Mouse (Mus musculus): ENCODE results near the gene Pik3r2. TPM values are rescaled to one million over a fixed set of nuclear protein-coding genes. Genes with fewer than 3 reads are reported as not detected.

Gene Pik3r2
- polyA plus RNA-seq, 1 experiment: 130 TPM

DNA sequence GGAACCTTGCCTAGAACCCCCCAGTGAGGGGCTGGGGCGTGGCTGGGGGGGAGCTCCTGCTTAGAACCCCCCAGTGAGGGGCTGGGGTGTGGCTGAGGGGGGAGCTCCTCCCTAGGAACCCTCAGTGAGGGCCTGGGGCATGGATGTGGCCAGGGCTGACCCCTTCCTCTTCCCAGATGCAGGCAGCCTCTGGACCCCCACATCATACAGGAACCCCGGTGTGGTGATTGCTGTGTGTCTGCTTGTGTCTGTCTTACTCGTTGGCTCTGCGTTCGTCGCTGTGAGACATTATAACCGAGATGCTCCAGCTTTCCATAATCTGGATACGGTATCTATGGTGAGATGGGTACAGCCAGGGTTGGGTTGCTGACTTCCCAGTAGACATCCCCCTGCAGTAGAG is 54.9 kb downstream of the Pik3r2 start:
- no peaks in the 10 kb centered on the region for H3K36me3 ChIP-seq (ENCODE audit: control insufficient read depth, insufficient read depth)
- no peak overlapping the region for H3ac ChIP-seq (ENCODE audit: control insufficient read depth, insufficient read length)
- H3K27me3 ChIP-seq (ENCODE audit: control insufficient read depth, insufficient read depth, insufficient read length): no peaks in the 10 kb centered on the region
- H3K4me2 ChIP-seq (ENCODE audit: low read depth): no peak overlapping the region
- H3K4me3 ChIP-seq: no peak overlapping the region
- H3K79me2 ChIP-seq (ENCODE audit: control insufficient read depth, insufficient read depth): no peaks in the 10 kb centered on the region
- no peak for TF ChIP-seq REST (IDR thresholded peaks at IDR 0.05; ENCODE audit: insufficient read depth, insufficient read length)
- TF ChIP-seq CEBPB (IDR thresholded peaks at IDR 0.05; ENCODE audit: insufficient read depth, poor library complexity, severe bottlenecking): no peak

DNA sequence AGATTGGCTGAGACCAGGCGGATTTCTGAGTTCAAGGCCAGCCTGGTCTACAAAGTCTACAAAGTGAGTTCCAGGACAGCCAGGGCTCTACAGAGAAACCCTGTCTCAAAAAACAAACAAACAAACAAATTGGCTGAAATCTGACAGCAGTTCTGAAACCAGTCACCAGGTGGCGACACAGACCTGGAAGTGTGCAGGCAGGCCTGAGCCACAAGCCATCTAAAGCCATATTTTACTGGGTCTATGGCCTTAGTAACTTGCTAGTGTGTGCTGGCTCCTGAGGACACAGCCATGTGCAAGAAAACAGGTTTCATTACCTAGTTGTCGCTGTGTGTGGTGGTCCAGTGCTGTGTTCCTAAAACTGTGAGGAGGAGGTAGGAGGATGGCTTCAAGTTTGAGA is 55.8 kb downstream of the Pik3r2 start:
- H3K4me2 ChIP-seq (ENCODE audit: low read depth): no peak overlapping the region
- no peaks in the 10 kb centered on the region for H3K27me3 ChIP-seq (ENCODE audit: control insufficient read depth, insufficient read depth, insufficient read length)
- TF ChIP-seq POLR2AphosphoS2 (IDR thresholded peaks at IDR 0.05; ENCODE audit: insufficient read length, low read depth): no peak
- no peaks in the 10 kb centered on the region for H3K79me2 ChIP-seq (ENCODE audit: control insufficient read depth, insufficient read depth)
- no peak overlapping the region for H3K4me3 ChIP-seq
- no peak overlapping the region for H3ac ChIP-seq (ENCODE audit: control insufficient read depth, insufficient read length)
- H3K36me3 ChIP-seq (ENCODE audit: control insufficient read depth, insufficient read depth): no peaks in the 10 kb centered on the region

DNA sequence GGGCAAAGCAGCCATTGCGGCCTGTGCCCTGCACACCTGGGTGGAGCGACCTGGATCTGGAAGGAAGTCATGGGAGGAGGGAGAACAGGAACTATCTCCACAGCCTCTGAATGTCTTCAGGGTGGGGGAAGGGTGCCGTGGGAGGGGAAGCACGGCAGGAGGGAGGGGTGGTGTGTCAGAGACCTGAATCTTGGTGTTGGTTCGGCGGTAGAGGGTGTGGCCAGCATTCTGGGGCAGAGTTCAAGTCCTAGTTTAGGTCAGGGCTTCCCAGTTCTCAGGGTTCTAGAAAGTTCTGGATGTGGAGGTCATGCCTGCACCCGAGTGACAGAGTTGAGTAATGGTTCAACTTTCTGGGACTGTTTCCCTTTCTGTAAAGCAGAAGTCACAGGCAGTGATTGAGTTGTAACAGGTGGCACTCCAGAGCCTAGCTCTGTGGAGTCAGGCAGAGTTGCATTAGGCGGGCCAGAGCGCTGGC is 56.7 kb downstream of the Pik3r2 start:
- peak; percentile 53 to 88 (median 77) for TF ChIP-seq MYOD1 (IDR thresholded peaks at IDR 0.05; ENCODE audit: control insufficient read depth in 1 of 3, insufficient read length in 2 of 3, low read depth in 2 of 3)
- TF ChIP-seq E2F4 (IDR thresholded peaks at IDR 0.05; ENCODE audit: insufficient read depth): no peak
- H3K36me3 ChIP-seq (ENCODE audit: control insufficient read depth, insufficient read depth): no peaks in the 10 kb centered on the region
- H3K27me3 ChIP-seq (ENCODE audit: control insufficient read depth, insufficient read depth, insufficient read length): no peaks in the 10 kb centered on the region

DNA sequence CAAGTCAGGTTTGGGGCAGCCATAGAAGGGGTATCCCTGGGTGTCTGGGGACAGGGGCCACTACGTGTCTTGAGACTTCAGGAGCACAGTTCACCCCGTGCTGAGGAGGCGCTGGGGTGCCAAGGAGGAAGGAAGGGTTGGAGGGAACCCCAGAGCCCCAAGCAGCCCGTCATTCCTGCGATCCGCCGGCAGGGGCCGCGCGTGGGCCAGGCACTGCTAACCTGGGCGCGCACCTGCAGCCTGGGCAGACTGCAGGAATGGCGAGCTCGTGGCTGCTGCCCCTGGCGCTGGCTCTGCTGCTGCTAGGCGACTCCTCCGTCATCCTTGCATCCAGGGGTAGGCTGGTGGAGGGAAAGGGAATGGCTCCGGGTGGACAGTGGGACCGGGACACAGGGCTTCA is 58.2 kb downstream of the Pik3r2 start, which contains the start of gene Gm3336:
Gm3336 (plus strand) TSS at position 247 of the 400 bp plus-strand sequence.
- no peaks in the 10 kb centered on the region for H3K36me3 ChIP-seq (ENCODE audit: control insufficient read depth, insufficient read depth)
- no peaks in the 10 kb centered on the region for H3K79me2 ChIP-seq (ENCODE audit: control insufficient read depth, insufficient read depth)
- H3K4me3 ChIP-seq: no peak within 1 kb of the TSS
- TF ChIP-seq REST (IDR thresholded peaks at IDR 0.05; ENCODE audit: insufficient read depth, insufficient read length) (no peak), MYOD1 (IDR thresholded peaks at IDR 0.05; ENCODE audit: control insufficient read depth in 1 of 3, insufficient read length in 2 of 3, low read depth in 2 of 3) (no peak), CEBPB (IDR thresholded peaks at IDR 0.05; ENCODE audit: insufficient read depth, poor library complexity, severe bottlenecking) (no peak), SRF (IDR thresholded peaks at IDR 0.05; ENCODE audit: control insufficient read depth, insufficient read length, low read depth) (no peak), E2F4 (IDR thresholded peaks at IDR 0.05; ENCODE audit: insufficient read depth) (no peak), MYOG (IDR thresholded peaks at IDR 0.05; ENCODE audit: control insufficient read depth in 1 of 3, insufficient read depth in 1 of 3, insufficient read length in 2 of 3, low read depth in 2 of 3) (no peak), MAX (IDR thresholded peaks at IDR 0.05; ENCODE audit: low read depth) (no peak), POLR2AphosphoS2 (IDR thresholded peaks at IDR 0.05; ENCODE audit: insufficient read length, low read depth) (no peak), POLR2A (IDR thresholded peaks at IDR 0.05; ENCODE audit: insufficient read length, low read depth) (no peak), TCF3 (IDR thresholded peaks at IDR 0.05; ENCODE audit: insufficient read length, low read depth) (no peak), TCF12 (IDR thresholded peaks at IDR 0.05; ENCODE audit: insufficient read depth, poor library complexity, severe bottlenecking) (no peak), USF1 (IDR thresholded peaks at IDR 0.05; ENCODE audit: low read depth) (no peak)
- H3ac ChIP-seq (ENCODE audit: control insufficient read depth, insufficient read length): no peak within 1 kb of the TSS
- no peaks in the 10 kb centered on the region for H3K27me3 ChIP-seq (ENCODE audit: control insufficient read depth, insufficient read depth, insufficient read length)
- H3K4me2 ChIP-seq (ENCODE audit: low read depth): no peak within 1 kb of the TSS

More for the DNA sequence above, 56.7 kb downstream of the Pik3r2 start:
- Histone ChIP-seq H3ac (ENCODE audit: control insufficient read depth, insufficient read length) (no peak overlapping the region), H3K79me2 (ENCODE audit: control insufficient read depth, insufficient read depth) (no peaks in the 10 kb centered on the region), H3K4me3 (no peak overlapping the region), H3K4me2 (ENCODE audit: low read depth) (no peak overlapping the region)

Other genes with a start within 250 kb of the Pik3r2 start
- gene Fkbp8, start 249.0 kb downstream of the Pik3r2 start, polyA plus RNA-seq (2012; fragmentation: generic; extraction: Trizol): 329 TPM
- 73.8 TPM for gene Kxd1, start 248.8 kb downstream of the Pik3r2 start, polyA plus RNA-seq (2012; fragmentation: generic; extraction: Trizol)
- 12.7 TPM for gene Ell, start 237.3 kb downstream of the Pik3r2 start, polyA plus RNA-seq (2012; fragmentation: generic; extraction: Trizol)
- gene Isyna1, start 182.3 kb downstream of the Pik3r2 start, polyA plus RNA-seq (2012; fragmentation: generic; extraction: Trizol): 40.4 TPM
- gene Ssbp4, start 167.8 kb downstream of the Pik3r2 start, polyA plus RNA-seq (2012; fragmentation: generic; extraction: Trizol): 133 TPM
- not detected for gene Lrrc25, start 160.6 kb downstream of the Pik3r2 start, polyA plus RNA-seq (2012; fragmentation: generic; extraction: Trizol)
- gene Gdf15, start 144.3 kb downstream of the Pik3r2 start, polyA plus RNA-seq (2012; fragmentation: generic; extraction: Trizol): 54.1 TPM
- 38.5 TPM for gene Pgpep1, start 116.3 kb downstream of the Pik3r2 start, polyA plus RNA-seq (2012; fragmentation: generic; extraction: Trizol)
- gene Lsm4, start 103.5 kb downstream of the Pik3r2 start, polyA plus RNA-seq (2012; fragmentation: generic; extraction: Trizol): 178 TPM
- gene Jund, start 77.8 kb downstream of the Pik3r2 start, polyA plus RNA-seq (2012; fragmentation: generic; extraction: Trizol): 246 TPM
- gene Iqcn, start 73.3 kb downstream of the Pik3r2 start, polyA plus RNA-seq (2012; fragmentation: generic; extraction: Trizol): 0.02 TPM
- 0.23 TPM for gene Gm3336, start 58.2 kb downstream of the Pik3r2 start, polyA plus RNA-seq (2012; fragmentation: generic; extraction: Trizol)
- gene Pde4c, start 53.0 kb downstream of the Pik3r2 start, polyA plus RNA-seq (2012; fragmentation: generic; extraction: Trizol): 0.10 TPM
- gene Rab3a, start 22.0 kb downstream of the Pik3r2 start, polyA plus RNA-seq (2012; fragmentation: generic; extraction: Trizol): 34.9 TPM
- 73.0 TPM for gene Mpv17l2, start 15.8 kb downstream of the Pik3r2 start, polyA plus RNA-seq (2012; fragmentation: generic; extraction: Trizol)
- gene Mast3, start 28.3 kb upstream of the Pik3r2 start, polyA plus RNA-seq (2012; fragmentation: generic; extraction: Trizol): 31.7 TPM
- gene Il12rb1, start 31.7 kb upstream of the Pik3r2 start, polyA plus RNA-seq (2012; fragmentation: generic; extraction: Trizol): 6.5 TPM
- gene Arrdc2, start 63.0 kb upstream of the Pik3r2 start, polyA plus RNA-seq (2012; fragmentation: generic; extraction: Trizol): 5.8 TPM
- gene Kcnn1, start 86.5 kb upstream of the Pik3r2 start, polyA plus RNA-seq (2012; fragmentation: generic; extraction: Trizol): 11.9 TPM
- 141 TPM for gene Ccdc124, start 97.2 kb upstream of the Pik3r2 start, polyA plus RNA-seq (2012; fragmentation: generic; extraction: Trizol)
- 3.0 TPM for gene Slc5a5, start 116.0 kb upstream of the Pik3r2 start, polyA plus RNA-seq (2012; fragmentation: generic; extraction: Trizol)
- 5,695 TPM for gene Rpl18a, start 120.7 kb upstream of the Pik3r2 start, polyA plus RNA-seq (2012; fragmentation: generic; extraction: Trizol)
- 62.0 TPM for gene Map1s, start 129.2 kb upstream of the Pik3r2 start, polyA plus RNA-seq (2012; fragmentation: generic; extraction: Trizol)